Mouse (Mus musculus): ENCODE measurements at regions not wholly inside any gene's neighbourhood (a gene's known extent, or its start where the extent isn't known, plus 50 kb on each side); places are given as distances from the start of the nearest gene placed in this dataset.

- no peak for DNase-seq (ENCODE audit: low spot score in 2 of 2)
These were observed 158.7 kb upstream of the Foxq1 start for GRCm38 (mm10) chr13:31397246-31397645.

GRCm38 (mm10) chr13:31400401-31400800, 155.5 kb upstream of the Foxq1 start:
- DNase-seq (ENCODE audit: low spot score in 2 of 2): no peak

GRCm38 (mm10) chr13:31405312-31405711, 150.6 kb upstream of the Foxq1 start:
- DNase-seq (ENCODE audit: low spot score in 2 of 2): peak in 1 of 2 experiments; percentile 2

GRCm38 (mm10) chr13:31408439-31409122, 147.4 kb upstream of the Foxq1 start:
- DNase-seq (ENCODE audit: low spot score in 2 of 2): no peak

GRCm38 (mm10) chr13:31409123-31409513, 146.8 kb upstream of the Foxq1 start:
- no peak for DNase-seq (ENCODE audit: low spot score in 2 of 2)

- DNase-seq (ENCODE audit: low spot score in 2 of 2): no peak
These were observed 134.4 kb upstream of the Foxq1 start for GRCm38 (mm10) chr13:31421556-31421955.

- DNase-seq (ENCODE audit: low spot score in 2 of 2): peak in 1 of 2 experiments; percentile 42
These were observed 132.3 kb upstream of the Foxq1 start for GRCm38 (mm10) chr13:31423599-31423998.

GRCm38 (mm10) chr13:31425825-31426500, 130.0 kb upstream of the Foxq1 start:
- no peak for DNase-seq (ENCODE audit: low spot score in 2 of 2)

GRCm38 (mm10) chr13:31436434-31436833, 119.5 kb upstream of the Foxq1 start:
- DNase-seq (ENCODE audit: low spot score in 2 of 2): peak in 1 of 2 experiments; percentile 3

- DNase-seq (ENCODE audit: low spot score in 2 of 2): peak in 1 of 2 experiments; percentile 16
These were observed 115.9 kb upstream of the Foxq1 start for GRCm38 (mm10) chr13:31439761-31440627.

- no peak for DNase-seq (ENCODE audit: low spot score in 2 of 2)
These were observed 97.1 kb upstream of the Foxq1 start for GRCm38 (mm10) chr13:31458883-31459282.

- no peak for DNase-seq (ENCODE audit: low spot score in 2 of 2)
These were observed 90.8 kb upstream of the Foxq1 start for GRCm38 (mm10) chr13:31465141-31465540.

GRCm38 (mm10) chr13:31465711-31466110, 90.2 kb upstream of the Foxq1 start:
- no peak for DNase-seq (ENCODE audit: low spot score in 2 of 2)

GRCm38 (mm10) chr13:31468131-31468530, 87.8 kb upstream of the Foxq1 start:
- peak in 1 of 2 experiments; percentile 22 for DNase-seq (ENCODE audit: low spot score in 2 of 2)

- no peak for DNase-seq (ENCODE audit: low spot score in 2 of 2)
These were observed 87.0 kb upstream of the Foxq1 start for GRCm38 (mm10) chr13:31468983-31469382.

GRCm38 (mm10) chr13:31472366-31472765, 83.6 kb upstream of the Foxq1 start:
- DNase-seq (ENCODE audit: low spot score in 2 of 2): no peak

- DNase-seq (ENCODE audit: low spot score in 2 of 2): no peak
These were observed 83.1 kb upstream of the Foxq1 start for GRCm38 (mm10) chr13:31472804-31473203.

- no peak for DNase-seq (ENCODE audit: low spot score in 2 of 2)
These were observed 82.7 kb upstream of the Foxq1 start for GRCm38 (mm10) chr13:31473275-31473674.

GRCm38 (mm10) chr13:31475845-31476244, 80.1 kb upstream of the Foxq1 start:
- no peak for DNase-seq (ENCODE audit: low spot score in 2 of 2)

- no peak for DNase-seq (ENCODE audit: low spot score in 2 of 2)
These were observed 78.6 kb upstream of the Foxq1 start for GRCm38 (mm10) chr13:31477171-31477867.

GRCm38 (mm10) chr13:31481105-31481844, 74.7 kb upstream of the Foxq1 start:
- DNase-seq (ENCODE audit: low spot score in 2 of 2): no peak
